Mouse (Mus musculus): ENCODE measurements around the gene Crybg1. TPM values are rescaled to one million over a fixed set of nuclear protein-coding genes. Genes with fewer than 3 reads are reported as not detected.

The Crybg1 gene
- polyA plus RNA-seq, 1 experiment: 4.2 TPM

DNA sequence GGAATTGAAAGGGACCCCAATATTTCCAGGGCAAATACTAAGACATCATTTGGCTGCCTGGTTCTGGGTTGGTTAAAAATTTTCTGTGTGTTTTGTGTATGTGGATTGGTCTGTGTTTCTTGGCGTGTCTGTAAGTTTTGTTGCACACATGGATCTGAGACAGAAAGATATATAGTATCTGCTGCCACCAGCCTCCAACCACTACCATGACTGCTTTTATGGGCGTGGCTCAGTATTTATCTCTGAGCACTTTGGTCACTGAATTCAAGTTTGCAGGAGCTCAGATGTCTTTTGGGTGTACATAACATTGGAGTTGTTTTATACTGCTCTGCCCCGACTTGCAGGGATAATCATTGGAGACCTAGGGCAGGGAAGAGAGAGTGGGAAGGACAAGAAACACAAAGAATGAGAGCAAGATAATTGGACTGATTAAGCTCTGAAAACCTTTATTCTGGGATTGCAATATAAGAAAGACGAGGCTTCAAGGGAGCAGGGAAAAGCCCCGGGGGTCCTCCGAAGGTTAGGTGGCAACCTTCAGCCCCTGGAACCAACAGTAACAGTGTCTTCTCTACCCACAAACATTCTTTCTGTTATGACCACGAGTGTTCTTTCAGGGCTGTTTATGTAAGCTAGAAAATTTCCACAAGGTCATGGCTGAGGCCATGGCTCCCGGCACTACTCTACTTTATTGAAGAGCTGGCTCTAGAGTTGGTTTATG is 15.8 kb upstream of the Crybg1 start:
- Histone ChIP-seq H3K9ac (ENCODE audit: low read depth, poor library complexity, severe bottlenecking) (no peak overlapping the region), H3K4me1 (ENCODE audit: control insufficient read depth, insufficient read depth, low read length) (no peaks in the 10 kb centered on the region), H3K9me3 (replicated peaks; ENCODE audit: control insufficient read depth, insufficient read depth, low read length, poor library complexity, severe bottlenecking) (no peaks in the 10 kb centered on the region), H3K27ac (ENCODE audit: insufficient read depth, low read length) (no peak overlapping the region), H3K4me3 (ENCODE audit: low read depth, low read length) (no peak overlapping the region), H3K27me3 (ENCODE audit: control insufficient read depth, insufficient read depth, low read length, poor library complexity, severe bottlenecking) (no peaks in the 10 kb centered on the region), H3K36me3 (ENCODE audit: control insufficient read depth, insufficient read depth, low read length, poor library complexity, severe bottlenecking) (no peaks in the 10 kb centered on the region)
- no peak for TF ChIP-seq EP300 (IDR thresholded peaks at IDR 0.05; ENCODE audit: insufficient read depth, low read depth, low read length)

DNA sequence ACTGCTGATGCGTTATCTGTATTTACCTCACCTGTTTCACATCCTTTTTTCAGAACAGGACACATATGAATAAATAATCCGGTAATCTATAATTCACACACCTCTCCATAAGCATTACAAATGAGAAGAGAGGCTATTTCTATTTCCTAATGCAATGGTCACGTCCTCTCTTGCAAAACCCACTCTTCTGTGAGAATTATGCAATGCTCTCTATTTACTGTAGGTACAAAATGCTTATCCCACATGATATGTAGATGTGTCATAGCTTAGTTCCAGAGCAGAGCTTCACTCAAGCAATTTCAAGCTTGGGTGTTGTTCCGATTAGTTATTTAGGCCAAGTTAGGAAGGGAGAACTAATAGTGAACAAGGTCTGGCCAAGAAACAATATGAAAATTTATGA is 14.4 kb upstream of the Crybg1 start:
- H3K9ac ChIP-seq (ENCODE audit: low read depth, poor library complexity, severe bottlenecking): no peak overlapping the region
- no peaks in the 10 kb centered on the region for H3K36me3 ChIP-seq (ENCODE audit: control insufficient read depth, insufficient read depth, low read length, poor library complexity, severe bottlenecking)
- H3K4me3 ChIP-seq (ENCODE audit: low read depth, low read length): no peak overlapping the region
- H3K4me1 ChIP-seq (ENCODE audit: control insufficient read depth, insufficient read depth, low read length): no peaks in the 10 kb centered on the region
- H3K27ac ChIP-seq (ENCODE audit: insufficient read depth, low read length): no peak overlapping the region
- no peaks in the 10 kb centered on the region for H3K9me3 ChIP-seq (replicated peaks; ENCODE audit: control insufficient read depth, insufficient read depth, low read length, poor library complexity, severe bottlenecking)
- TF ChIP-seq CTCF (IDR thresholded peaks at IDR 0.05; ENCODE audit: low read depth, low read length): no peak
- no peak for TF ChIP-seq EP300 (IDR thresholded peaks at IDR 0.05; ENCODE audit: insufficient read depth, low read depth, low read length)
- no peak for TF ChIP-seq POLR2A (IDR thresholded peaks at IDR 0.05; ENCODE audit: insufficient read depth, low read length)
- no peaks in the 10 kb centered on the region for H3K27me3 ChIP-seq (ENCODE audit: control insufficient read depth, insufficient read depth, low read length, poor library complexity, severe bottlenecking)

DNA sequence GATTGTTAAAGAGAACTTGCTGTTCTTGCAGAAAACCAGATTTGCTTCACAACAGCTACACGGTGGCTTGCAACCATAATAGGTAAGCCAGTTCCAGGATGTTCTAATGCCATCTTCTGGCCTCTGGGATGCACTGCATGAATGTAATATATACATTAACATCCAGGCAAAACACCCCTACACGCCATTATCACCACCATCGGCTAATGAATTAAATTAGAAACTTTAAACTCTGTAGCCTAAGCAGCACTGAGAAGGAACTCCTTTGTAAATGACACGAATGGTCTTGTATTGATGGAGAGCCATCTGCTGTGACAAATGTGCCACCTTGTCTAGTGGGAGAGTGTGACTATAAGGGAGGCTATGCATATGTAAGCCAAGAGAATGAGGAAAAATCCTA is 11.5 kb upstream of the Crybg1 start:
- no peak for TF ChIP-seq EP300 (IDR thresholded peaks at IDR 0.05; ENCODE audit: insufficient read depth, low read depth, low read length)
- TF ChIP-seq POLR2A (IDR thresholded peaks at IDR 0.05; ENCODE audit: insufficient read depth, low read length): no peak
- no peak for TF ChIP-seq CTCF (IDR thresholded peaks at IDR 0.05; ENCODE audit: low read depth, low read length)
- H3K27me3 ChIP-seq (ENCODE audit: control insufficient read depth, insufficient read depth, low read length, poor library complexity, severe bottlenecking): no peaks in the 10 kb centered on the region
- no peaks in the 10 kb centered on the region for H3K36me3 ChIP-seq (ENCODE audit: control insufficient read depth, insufficient read depth, low read length, poor library complexity, severe bottlenecking)
- H3K9me3 ChIP-seq (replicated peaks; ENCODE audit: control insufficient read depth, insufficient read depth, low read length, poor library complexity, severe bottlenecking): no peaks in the 10 kb centered on the region
- no peaks in the 10 kb centered on the region for H3K4me1 ChIP-seq (ENCODE audit: control insufficient read depth, insufficient read depth, low read length)
- H3K27ac ChIP-seq (ENCODE audit: insufficient read depth, low read length): no peak overlapping the region
- H3K4me3 ChIP-seq (ENCODE audit: low read depth, low read length): no peak overlapping the region
- H3K9ac ChIP-seq (ENCODE audit: low read depth, poor library complexity, severe bottlenecking): no peak overlapping the region

DNA sequence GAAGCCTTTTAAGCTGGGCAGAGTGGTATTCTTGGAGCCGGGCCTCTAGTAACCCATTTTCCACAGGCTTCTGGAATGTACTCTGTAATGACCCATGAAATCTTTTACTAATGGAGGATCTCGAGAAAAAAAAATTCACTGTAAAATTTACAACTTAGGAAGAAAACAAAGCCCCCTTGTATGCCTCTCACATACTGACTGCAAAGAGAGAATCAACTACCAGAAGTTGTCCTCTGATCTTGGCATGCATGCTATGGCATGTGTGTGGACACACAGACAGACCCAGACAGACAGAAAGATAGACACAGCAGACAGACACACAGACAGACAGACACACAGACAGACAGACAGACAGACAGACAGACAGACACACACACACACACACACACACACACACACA is 8.8 kb upstream of the Crybg1 start:
- H3K9ac ChIP-seq (ENCODE audit: low read depth, poor library complexity, severe bottlenecking): no peak overlapping the region
- no peaks in the 10 kb centered on the region for H3K9me3 ChIP-seq (replicated peaks; ENCODE audit: control insufficient read depth, insufficient read depth, low read length, poor library complexity, severe bottlenecking)
- H3K4me1 ChIP-seq (ENCODE audit: control insufficient read depth, insufficient read depth, low read length): no peaks in the 10 kb centered on the region
- H3K27me3 ChIP-seq (ENCODE audit: control insufficient read depth, insufficient read depth, low read length, poor library complexity, severe bottlenecking): no peaks in the 10 kb centered on the region; the same call in none of the 2 replicates
- H3K27ac ChIP-seq (ENCODE audit: insufficient read depth, low read length): no peak overlapping the region
- H3K4me3 ChIP-seq (ENCODE audit: low read depth, low read length): no peak overlapping the region
- TF ChIP-seq EP300 (IDR thresholded peaks at IDR 0.05; ENCODE audit: insufficient read depth, low read depth, low read length) (no peak), CTCF (IDR thresholded peaks at IDR 0.05; ENCODE audit: low read depth, low read length) (no peak), POLR2A (IDR thresholded peaks at IDR 0.05; ENCODE audit: insufficient read depth, low read length) (no peak)
- no peaks in the 10 kb centered on the region for H3K36me3 ChIP-seq (ENCODE audit: control insufficient read depth, insufficient read depth, low read length, poor library complexity, severe bottlenecking)

DNA sequence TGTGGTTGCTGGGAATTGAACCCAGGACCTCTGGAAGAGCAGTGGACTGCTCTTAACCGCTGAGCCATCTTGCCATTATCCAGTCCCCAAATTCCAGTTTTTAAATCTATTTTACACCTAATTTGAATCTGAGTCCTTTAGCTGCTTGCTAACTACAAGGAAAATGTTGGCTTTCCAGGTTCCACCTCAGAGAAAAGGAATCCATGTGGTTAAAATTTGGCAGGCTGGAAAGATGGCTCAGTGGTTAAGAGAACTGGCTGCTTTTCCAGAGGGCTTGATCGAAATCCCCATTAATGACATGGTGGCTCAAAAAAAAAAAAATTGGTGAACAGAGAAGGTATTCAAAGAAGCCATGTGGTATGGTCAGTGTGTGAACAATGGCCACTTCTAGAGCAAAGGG is 1.8 kb upstream of the Crybg1 start:
- Histone ChIP-seq H3K36me3 (ENCODE audit: control insufficient read depth, insufficient read depth, low read length, poor library complexity, severe bottlenecking) (no peaks in the 10 kb centered on the region), H3K4me3 (ENCODE audit: low read depth, low read length) (no peak overlapping the region), H3K9me3 (replicated peaks; ENCODE audit: control insufficient read depth, insufficient read depth, low read length, poor library complexity, severe bottlenecking) (no peaks in the 10 kb centered on the region), H3K27ac (ENCODE audit: insufficient read depth, low read length) (no peak overlapping the region), H3K27me3 (ENCODE audit: control insufficient read depth, insufficient read depth, low read length, poor library complexity, severe bottlenecking) (no peaks in the 10 kb centered on the region; the same call in none of the 2 replicates), H3K4me1 (ENCODE audit: control insufficient read depth, insufficient read depth, low read length) (no peaks in the 10 kb centered on the region), H3K9ac (ENCODE audit: low read depth, poor library complexity, severe bottlenecking) (no peak overlapping the region)
- no peak for TF ChIP-seq CTCF (IDR thresholded peaks at IDR 0.05; ENCODE audit: low read depth, low read length)
- no peak for TF ChIP-seq EP300 (IDR thresholded peaks at IDR 0.05; ENCODE audit: insufficient read depth, low read depth, low read length)
- no peak for TF ChIP-seq POLR2A (IDR thresholded peaks at IDR 0.05; ENCODE audit: insufficient read depth, low read length)

DNA sequence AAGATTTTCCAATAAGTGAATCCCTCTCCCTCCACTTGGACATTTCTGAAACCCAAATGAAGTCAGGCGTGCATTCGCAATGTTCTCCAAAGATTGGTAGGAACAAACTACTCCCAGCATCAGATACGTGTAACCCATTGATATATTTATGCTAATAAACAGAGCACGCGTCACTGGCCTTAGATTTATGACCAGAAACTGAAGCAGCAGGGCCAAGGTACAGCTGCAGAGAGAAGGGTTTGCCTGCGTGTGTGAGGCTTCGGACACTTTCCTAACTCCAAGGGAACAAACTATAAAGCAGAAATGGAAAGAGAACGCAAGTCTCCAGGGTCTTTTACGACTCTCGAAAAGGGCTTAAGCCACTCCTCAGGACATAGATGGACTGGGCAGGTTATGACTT is 5.3 kb downstream of the Crybg1 start:
- no peaks in the 10 kb centered on the region for H3K4me1 ChIP-seq (ENCODE audit: control insufficient read depth, insufficient read depth, low read length)
- H3K4me3 ChIP-seq (ENCODE audit: low read depth, low read length): no peak overlapping the region
- no peaks in the 10 kb centered on the region for H3K36me3 ChIP-seq (ENCODE audit: control insufficient read depth, insufficient read depth, low read length, poor library complexity, severe bottlenecking)
- TF ChIP-seq POLR2A (IDR thresholded peaks at IDR 0.05; ENCODE audit: insufficient read depth, low read length) (no peak), EP300 (IDR thresholded peaks at IDR 0.05; ENCODE audit: insufficient read depth, low read depth, low read length) (no peak), CTCF (IDR thresholded peaks at IDR 0.05; ENCODE audit: low read depth, low read length) (no peak)
- H3K9ac ChIP-seq (ENCODE audit: low read depth, poor library complexity, severe bottlenecking): no peak overlapping the region
- H3K27ac ChIP-seq (ENCODE audit: insufficient read depth, low read length): no peak overlapping the region
- H3K9me3 ChIP-seq (replicated peaks; ENCODE audit: control insufficient read depth, insufficient read depth, low read length, poor library complexity, severe bottlenecking): no peaks in the 10 kb centered on the region
- H3K27me3 ChIP-seq (ENCODE audit: control insufficient read depth, insufficient read depth, low read length, poor library complexity, severe bottlenecking): no peaks in the 10 kb centered on the region

Data from ES-Bruce4 (cell line).